In the genomic region with DNA sequence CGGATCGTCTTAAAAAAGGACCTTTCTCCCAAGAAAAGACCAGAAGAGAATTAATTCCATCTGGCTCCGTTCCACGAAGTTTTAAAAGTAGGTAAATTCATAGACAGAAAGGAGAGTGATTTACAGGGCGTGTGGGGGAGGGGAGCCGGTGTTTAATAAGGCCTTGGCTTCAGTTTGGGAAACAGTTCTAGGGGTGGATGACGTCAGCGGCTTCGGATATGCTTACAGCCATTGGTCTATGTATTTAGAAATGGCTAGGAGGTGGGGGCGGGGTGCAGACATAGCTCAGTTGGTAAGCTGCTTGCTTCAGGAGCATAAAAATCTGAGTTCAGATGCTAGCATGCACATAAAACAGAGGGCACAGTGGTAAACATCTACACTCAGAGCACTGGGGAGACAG, we compare ENCODE assay signal across 12 mouse cellular contexts.
A peak's percentile ranks its signal among the peaks of the same experiment; 100 is the strongest.
DNase-seq lines count a peak whose midpoint lies in the region; TF ChIP-seq lines count a peak whose summit lies in the region.
"Had no signal": no experiment of that assay in that cellular context is flagged by ENCODE, and none has a peak within 500 bp of the region (broad histone marks: within the 10 kb centered on the region; RNA-seq: fewer than 3 reads in every experiment).

No protein-coding gene starts in this region.

- no peak for TF ChIP-seq CTCF in left cerebral cortex, adult 2 months (IDR thresholded peaks at IDR 0.05)
- TF ChIP-seq CTCF in embryonic fibroblast, embryonic 13.5 days (IDR thresholded peaks at IDR 0.05; ENCODE audit: borderline replicate concordance, insufficient read depth, low read length): no peak

- DNase-seq in embryo, embryonic 11.5 days (ENCODE audit: low read depth, low spot score): peak; percentile 34
- no peak for DNase-seq in embryo, embryonic 10 days (ENCODE audit: low spot score)
- DNase-seq in left cerebral cortex, postnatal 14 days (ENCODE audit: low spot score in 2 of 2): peak; percentile 49 to 54
- no peak for DNase-seq in left cerebral cortex, adult 2 months (ENCODE audit: extremely low spot score in 1 of 2, low spot score in 2 of 2)
- peak; percentile 30 for DNase-seq in right cerebral cortex, postnatal 25 days
- DNase-seq in gastrocnemius, postnatal 10 days: no peak
- DNase-seq in retina, postnatal 1 day: no peak
- DNase-seq: adrenal gland, adult 2 months; B cell, adult 2 months; cerebellum, adult 11-12 months; gastrocnemius, postnatal 25 days had no signal

- H3K4me1 ChIP-seq in embryonic fibroblast, embryonic 13.5 days (ENCODE audit: control insufficient read depth, insufficient read depth, low read length): peaks cover 32% of the 10 kb centered on the region

- no peak overlapping the region for H3K27ac ChIP-seq in left cerebral cortex, adult 2 months
- peak overlapping the region; percentile 98 for H3K27ac ChIP-seq in embryonic fibroblast, embryonic 13.5 days (ENCODE audit: insufficient read depth, low read length)

- H3K4me3 ChIP-seq in left cerebral cortex, adult 2 months: no peak overlapping the region
- no peak overlapping the region for H3K4me3 ChIP-seq in embryonic fibroblast, embryonic 13.5 days (ENCODE audit: insufficient read depth, low read length)

- intact Hi-C loops in left cerebral cortex, postnatal 14 days (cut with DNase I): no loop called here
- intact Hi-C loops in left cerebral cortex, adult 2 months (cut with DNase I): loop anchor here (2.0 to 5.0 kb wide), 2 partner anchors 104 to 127 kb away; a partner anchor contains a TSS

- TF ChIP-seq POLR2A in embryonic fibroblast, embryonic 13.5 days (IDR thresholded peaks at IDR 0.05; ENCODE audit: low read depth, low read length): no peak; the same call in 1 of the 2 replicates

Comparison
In these comparisons a context has a peak if more than half of its experiments do, and no peak if none do; other contexts are left out.
1. DNase-seq: peak in embryo, embryonic 11.5 days (single experiment), left cerebral cortex, postnatal 14 days (2 of 2) and right cerebral cortex, postnatal 25 days (single experiment); none in embryo, embryonic 10 days (single experiment), left cerebral cortex, adult 2 months (0 of 2), gastrocnemius, postnatal 10 days (single experiment) and retina, postnatal 1 day (single experiment).